In genomic region chr2:36216546-36216945, GRCm38 (mm10) we compare ENCODE assay signal across 10 mouse cellular contexts. TPM values are rescaled to one million over a fixed set of nuclear protein-coding genes. Genes with fewer than 3 reads are reported as not detected.
DNase-seq lines count a peak whose midpoint lies in the region; ATAC-seq and TF ChIP-seq lines count a peak whose summit lies in the region.
"Had no signal": no experiment of that assay in that cellular context is flagged by ENCODE, and none has a peak within 500 bp of the region (broad histone marks: within the 10 kb centered on the region; RNA-seq: fewer than 3 reads in every experiment).

No protein-coding gene starts in this region.

- no peak for ATAC-seq in embryonic facial prominence, embryonic 15.5 days (ENCODE audit: insufficient number of reproducible peaks, low FRiP score, low TSS enrichment, low read depth)
- peak; percentile 22; the same call in 1 of the 2 replicates for ATAC-seq in liver, embryonic 11.5 days (replicated peaks; ENCODE audit: low FRiP score)
- ATAC-seq in hindbrain, postnatal 0 days = no peak
- ATAC-seq in forebrain, embryonic 13.5 days = no peak

- no peak overlapping the region for H3K9ac ChIP-seq in embryonic facial prominence, embryonic 15.5 days
- no peak overlapping the region for H3K9ac ChIP-seq in liver, embryonic 11.5 days (ENCODE audit: low read depth, low read length)
- no peak overlapping the region for H3K9ac ChIP-seq in hindbrain, postnatal 0 days (replicated peaks; ENCODE audit: low read length)
- H3K9ac ChIP-seq in forebrain, embryonic 13.5 days = no peak overlapping the region
- H3K9ac ChIP-seq: hindbrain, embryonic 12.5 days; limb, embryonic 12.5 days had no signal

- no peak for TF ChIP-seq CTCF in kidney, adult 2 months (conservative IDR thresholded peaks at IDR 0.05; ENCODE audit: insufficient read depth, insufficient read length, low read depth, low read length)
- TF ChIP-seq CTCF in hindbrain, postnatal 0 days (IDR thresholded peaks at IDR 0.05; ENCODE audit: low read depth) = no peak

- peak overlapping the region; percentile 37; the same call in 1 of the 2 replicates for H3K27ac ChIP-seq in kidney, adult 2 months (ENCODE audit: insufficient read depth, low read depth, low read length)
- H3K27ac ChIP-seq in embryonic facial prominence, embryonic 15.5 days (replicated peaks) = peak overlapping the region; percentile 30; the same call in 1 of the 2 replicates
- H3K27ac ChIP-seq in liver, embryonic 11.5 days (ENCODE audit: low read depth, low read length) = peak overlapping the region; percentile 74
- no peak overlapping the region for H3K27ac ChIP-seq in hindbrain, postnatal 0 days
- H3K27ac ChIP-seq in forebrain, embryonic 13.5 days = no peak overlapping the region
- H3K27ac ChIP-seq: hindbrain, embryonic 12.5 days; limb, embryonic 12.5 days had no signal

- H3K4me2 ChIP-seq in embryonic facial prominence, embryonic 15.5 days (replicated peaks) = no peak overlapping the region
- H3K4me2 ChIP-seq in liver, embryonic 11.5 days = peak overlapping the region; percentile 41; the same call in 1 of the 2 replicates
- H3K4me2 ChIP-seq in hindbrain, postnatal 0 days (ENCODE audit: low read depth, low read length) = no peak overlapping the region
- H3K4me2 ChIP-seq in forebrain, embryonic 13.5 days = no peak overlapping the region
- H3K4me2 ChIP-seq: hindbrain, embryonic 12.5 days; limb, embryonic 12.5 days had no signal

- peak; percentile 61 for DNase-seq in kidney, adult 2 months
- DNase-seq in kidney, adult 8-10 months = no peak
- no peak for DNase-seq in liver, embryonic 11.5 days (ENCODE audit: low spot score)
- no peak for DNase-seq in gastrocnemius, adult 8-10 months (ENCODE audit: low spot score in 2 of 2)
- no peak for DNase-seq in hindbrain, postnatal 0 days (ENCODE audit: low spot score)

- peaks cover 13% of the 10 kb centered on the region for H3K4me1 ChIP-seq in kidney, adult 2 months (ENCODE audit: control insufficient read depth, insufficient read depth, low read length)
- H3K4me1 ChIP-seq in embryonic facial prominence, embryonic 15.5 days = peaks cover 46% of the 10 kb centered on the region
- peaks cover 8% of the 10 kb centered on the region; the same call in 1 of the 2 replicates for H3K4me1 ChIP-seq in liver, embryonic 11.5 days (replicated peaks; ENCODE audit: control insufficient read depth, insufficient read depth, low read length)
- H3K4me1 ChIP-seq in megakaryocyte, embryonic 14.5 days = peaks cover 100% of the 10 kb centered on the region
- no peaks in the 10 kb centered on the region for H3K4me1 ChIP-seq in hindbrain, postnatal 0 days (ENCODE audit: insufficient read depth, low read length)
- peaks cover 10% of the 10 kb centered on the region; the same call in 1 of the 2 replicates for H3K4me1 ChIP-seq in forebrain, embryonic 13.5 days

- H3K36me3 ChIP-seq in kidney, adult 2 months (ENCODE audit: control insufficient read depth, insufficient read depth, low read length) = no peaks in the 10 kb centered on the region
- H3K36me3 ChIP-seq in embryonic facial prominence, embryonic 15.5 days = no peaks in the 10 kb centered on the region
- H3K36me3 ChIP-seq in liver, embryonic 11.5 days (ENCODE audit: control insufficient read depth, insufficient read depth, low read length) = no peaks in the 10 kb centered on the region
- H3K36me3 ChIP-seq in megakaryocyte, embryonic 14.5 days (replicated peaks; ENCODE audit: low read length) = peaks cover 39% of the 10 kb centered on the region
- no peaks in the 10 kb centered on the region for H3K36me3 ChIP-seq in hindbrain, postnatal 0 days (ENCODE audit: insufficient read depth, low read length)
- no peaks in the 10 kb centered on the region for H3K36me3 ChIP-seq in forebrain, embryonic 13.5 days (ENCODE audit: poor library complexity, severe bottlenecking)
- H3K36me3 ChIP-seq: hindbrain, embryonic 12.5 days; limb, embryonic 12.5 days had no signal

- TF ChIP-seq POLR2A in kidney, adult 2 months (IDR thresholded peaks at IDR 0.05; ENCODE audit: low read depth, low read length) = no peak

- H3K4me3 ChIP-seq in kidney, adult 2 months (ENCODE audit: insufficient read depth, low read depth, low read length) = no peak overlapping the region
- no peak overlapping the region for H3K4me3 ChIP-seq in embryonic facial prominence, embryonic 15.5 days (replicated peaks)
- no peak overlapping the region for H3K4me3 ChIP-seq in liver, embryonic 11.5 days (ENCODE audit: low read depth, low read length)
- peak overlapping the region; percentile 92 for H3K4me3 ChIP-seq in megakaryocyte, embryonic 14.5 days (replicated peaks)
- H3K4me3 ChIP-seq in hindbrain, postnatal 0 days (ENCODE audit: low read length) = no peak overlapping the region
- no peak overlapping the region for H3K4me3 ChIP-seq in forebrain, embryonic 13.5 days
- H3K4me3 ChIP-seq: hindbrain, embryonic 12.5 days; limb, embryonic 12.5 days had no signal

- no peaks in the 10 kb centered on the region for H3K27me3 ChIP-seq in kidney, adult 2 months (replicated peaks; ENCODE audit: control insufficient read depth, insufficient read depth, low read length)
- H3K27me3 ChIP-seq in embryonic facial prominence, embryonic 15.5 days = peaks cover 17% of the 10 kb centered on the region; the same call in 1 of the 2 replicates
- peaks cover 5% of the 10 kb centered on the region for H3K27me3 ChIP-seq in liver, embryonic 11.5 days (replicated peaks; ENCODE audit: control insufficient read depth, insufficient read depth, low read length)
- H3K27me3 ChIP-seq in megakaryocyte, embryonic 14.5 days (replicated peaks) = no peaks in the 10 kb centered on the region
- H3K27me3 ChIP-seq in hindbrain, postnatal 0 days (ENCODE audit: insufficient read depth, low read length) = 0 out of 2 replicates have a peak, but pooled peaks cover 5% of the 10 kb centered on the region
- H3K27me3 ChIP-seq in forebrain, embryonic 13.5 days = peaks cover 15% of the 10 kb centered on the region

- no peaks in the 10 kb centered on the region for H3K9me3 ChIP-seq in embryonic facial prominence, embryonic 15.5 days (replicated peaks)
- H3K9me3 ChIP-seq in liver, embryonic 11.5 days (ENCODE audit: control insufficient read depth, low read length) = no peaks in the 10 kb centered on the region
- no peaks in the 10 kb centered on the region for H3K9me3 ChIP-seq in megakaryocyte, embryonic 14.5 days
- no peaks in the 10 kb centered on the region for H3K9me3 ChIP-seq in hindbrain, postnatal 0 days (ENCODE audit: low read length)
- no peaks in the 10 kb centered on the region for H3K9me3 ChIP-seq in forebrain, embryonic 13.5 days (replicated peaks)
- H3K9me3 ChIP-seq: hindbrain, embryonic 12.5 days; limb, embryonic 12.5 days had no signal

RNA-seq across cellular contexts. Expression of gene Ptgs1, which starts 13.7 kb away (rescaled TPM):
- polyA plus RNA-seq in kidney, adult 2 months (2012; rRNA removed) = 25.6 and 28.2 TPM in 2 replicates
- polyA plus RNA-seq in embryonic facial prominence, embryonic 15.5 days (2015; fragmentation: Nextera tagmentation; extraction: Ambion mirVana) = 14.9 and 15.4 TPM in 2 replicates
- 28.6 and 30.3 TPM in 2 replicates for polyA plus RNA-seq in liver, embryonic 11.5 days (2014; fragmentation: Nextera tagmentation; extraction: Ambion mirVana)
- 118 and 153 TPM in 2 replicates for polyA plus RNA-seq in megakaryocyte, embryonic 14.5 days (2012; ENCODE audit: insufficient read depth, low replicate concordance)
- 1 to 10 TPM; 2.1 to 5.4 (median 2.4) TPM for total RNA-seq in gastrocnemius, adult 8-10 months (2022)
- total RNA-seq in hindbrain, postnatal 0 days (2014; rRNA removed) = 6.8 and 8.0 TPM in 2 replicates
- polyA plus RNA-seq in hindbrain, postnatal 0 days (2015; fragmentation: Nextera tagmentation; extraction: Ambion mirVana) = 7.5 and 7.9 TPM in 2 replicates
- polyA plus RNA-seq in forebrain, embryonic 13.5 days (2015; fragmentation: Nextera tagmentation; extraction: Ambion mirVana) = 2.2 and 2.4 TPM in 2 replicates

Comparison
In these comparisons a context has a peak if more than half of its experiments do, and no peak if none do; other contexts are left out.
1. H3K27ac ChIP-seq: peak in kidney, adult 2 months (single experiment), embryonic facial prominence, embryonic 15.5 days (single experiment) and liver, embryonic 11.5 days (single experiment); none in hindbrain, postnatal 0 days (single experiment) and forebrain, embryonic 13.5 days (single experiment).